Mouse (Mus musculus): ENCODE measurements around the gene Bri3bp.

Bri3bp gene

GRCm38 (mm10) chr5:125456100-125456499 is 14.7 kb downstream of the Bri3bp start:
- DNase-seq = no peak

- no peak for DNase-seq
Measured at GRCm38 (mm10) chr5:125457538-125457937, 16.2 kb downstream of the Bri3bp start.

GRCm38 (mm10) chr5:125460574-125460973 is 19.2 kb downstream of the Bri3bp start:
- no peak for DNase-seq

GRCm38 (mm10) chr5:125461868-125462445 is 20.6 kb downstream of the Bri3bp start:
- peak; percentile 25 for DNase-seq

- no peak for DNase-seq
Measured at GRCm38 (mm10) chr5:125465192-125465591, 23.8 kb downstream of the Bri3bp start.

GRCm38 (mm10) chr5:125465701-125466106 is 24.3 kb downstream of the Bri3bp start:
- peak; percentile 89 for DNase-seq

- DNase-seq = no peak
Measured at GRCm38 (mm10) chr5:125466483-125466882, 25.1 kb downstream of the Bri3bp start.

GRCm38 (mm10) chr5:125467261-125467660 is 25.9 kb downstream of the Bri3bp start:
- no peak for DNase-seq

- no peak for DNase-seq
Measured at GRCm38 (mm10) chr5:125470713-125471112, 29.3 kb downstream of the Bri3bp start.

GRCm38 (mm10) chr5:125472796-125473475 is 31.6 kb downstream of the Bri3bp start:
- DNase-seq = no peak

GRCm38 (mm10) chr5:125475030-125475429 is 33.7 kb downstream of the Bri3bp start:
- DNase-seq = no peak

GRCm38 (mm10) chr5:125475601-125476285 is 34.4 kb downstream of the Bri3bp start, which contains the start of gene Aacs:
Gene Aacs (plus strand): TSS chr5:125475814.
- peak; percentile 95 for DNase-seq

GRCm38 (mm10) chr5:125476286-125476625 is 34.9 kb downstream of the Bri3bp start:
- DNase-seq = peak; percentile 40

- no peak for DNase-seq
Measured at GRCm38 (mm10) chr5:125476799-125477198, 35.4 kb downstream of the Bri3bp start.

- no peak for DNase-seq
Measured at GRCm38 (mm10) chr5:125477533-125477932, 36.2 kb downstream of the Bri3bp start.

- DNase-seq = no peak
Measured at GRCm38 (mm10) chr5:125478037-125478436, 36.7 kb downstream of the Bri3bp start.

GRCm38 (mm10) chr5:125479376-125479775 is 38.0 kb downstream of the Bri3bp start:
- no peak for DNase-seq

- DNase-seq = no peak
Measured at GRCm38 (mm10) chr5:125480434-125481231, 39.3 kb downstream of the Bri3bp start.

GRCm38 (mm10) chr5:125482474-125482873 is 41.1 kb downstream of the Bri3bp start:
- no peak for DNase-seq

GRCm38 (mm10) chr5:125483712-125484611 is 42.6 kb downstream of the Bri3bp start:
- DNase-seq = no peak

- no peak for DNase-seq
Measured at GRCm38 (mm10) chr5:125485031-125485778, 43.8 kb downstream of the Bri3bp start.

All from right cerebral cortex, postnatal 4 days (tissue).